Mouse (Mus musculus) intestine, embryonic 14.5 days (tissue): ENCODE data around the gene Emilin3. TPM values are rescaled to one million over a fixed set of nuclear protein-coding genes. Genes with fewer than 3 reads are reported as not detected.

Experiments
- ATAC-seq: fragments of 200-750 bp; cut with Nextera tagmentation; replicated peaks from 2 replicates; pipeline ENCODE4 v1.8.0; 2017; ENCODE audit warnings: low read depth, moderate number of reproducible peaks, moderate TSS enrichment, moderate library complexity; ENCODE audit not compliant: low FRiP score, low TSS enrichment
- DNase-seq: peaks from one replicate; pipeline ENCODE4 v3.0.0-alpha.2; 2018; ENCODE audit warnings: low spot score
- H3K27ac ChIP-seq: fragments of 300-500 bp; sonication (generic); 2 replicates; pipeline ENCODE4 v1.5.1; 2014; ENCODE audit warnings: low read depth, mild to moderate bottlenecking, control low read depth
- H3K27me3 ChIP-seq: fragments of 300-500 bp; sonication (generic); replicated peaks from 2 replicates; pipeline ENCODE4 v1.6.1; 2014; ENCODE audit warnings: low read length, control low read depth; ENCODE audit not compliant: control insufficient read depth, insufficient read depth
- H3K36me3 ChIP-seq: fragments of 300-500 bp; sonication (generic); 2 replicates; pipeline ENCODE4 v1.6.1; 2014; ENCODE audit warnings: low read length, control low read depth; ENCODE audit not compliant: control insufficient read depth, insufficient read depth
- H3K4me1 ChIP-seq: fragments of 300-500 bp; sonication (generic); replicated peaks from 2 replicates; pipeline ENCODE4 v1.6.1; 2014; ENCODE audit warnings: low read length, control low read depth, mixed read lengths; ENCODE audit not compliant: control insufficient read depth, insufficient read depth
- H3K4me2 ChIP-seq: fragments of 300-500 bp; sonication (generic); 2 replicates; pipeline ENCODE4 v1.6.1; 2014; ENCODE audit warnings: low read length
- H3K4me3 ChIP-seq: fragments of 300-500 bp; sonication (generic); 2 replicates; pipeline ENCODE4 v1.5.1; 2014; ENCODE audit warnings: low read depth, low read length, control low read depth, mixed read lengths
- H3K9ac ChIP-seq: fragments of 300-500 bp; sonication (generic); 2 replicates; pipeline ENCODE4 v1.6.1; 2014; ENCODE audit warnings: mild to moderate bottlenecking, low read length
- H3K9me3 ChIP-seq: fragments of 300-500 bp; sonication (generic); 2 replicates; pipeline ENCODE4 v1.6.1; 2016; ENCODE audit warnings: low read length, control low read depth; ENCODE audit not compliant: control insufficient read depth
- WGBS: fragments of 180-500 bp; shearing (Covaris S2); extraction: QIAGEN DNeasy Blood & Tissue Kit; methylation state at CpG from one replicate; pipeline ENCODE4 v1.1.7; 2014; 5-methylcytosine and 5-hydroxymethylcytosine counted together
- polyA plus RNA-seq: library from polyadenylated mRNA; unstranded; fragments of >200 nt; fragmentation: Nextera tagmentation; extraction: Ambion mirVana; gene quantifications from 2 replicates; pipeline ENCODE4 v1.2.1, GENCODE M21; 2014

The Emilin3 gene
- polyA plus RNA-seq, 1 experiment from 2014 or later, result 29.0 TPM

- H3K9me3 ChIP-seq, result no peaks in the 10 kb centered on the region
- no peak overlapping the region for H3K9ac ChIP-seq
- no peak overlapping the region for H3K4me3 ChIP-seq
- no peak overlapping the region for H3K27ac ChIP-seq
- 84% methylated on average over 7 of the region's 7 CpGs for WGBS
- ATAC-seq, result no peak
- DNase-seq, result no peak
- no peak overlapping the region for H3K4me2 ChIP-seq
- H3K27me3 ChIP-seq, result no peaks in the 10 kb centered on the region
- H3K4me1 ChIP-seq, result no peaks in the 10 kb centered on the region
- peaks cover 89% of the 10 kb centered on the region for H3K36me3 ChIP-seq
Measured at GRCm38 (mm10) chr2:160953131-160953873, 41.2 kb upstream of the Emilin3 start.

DNA sequence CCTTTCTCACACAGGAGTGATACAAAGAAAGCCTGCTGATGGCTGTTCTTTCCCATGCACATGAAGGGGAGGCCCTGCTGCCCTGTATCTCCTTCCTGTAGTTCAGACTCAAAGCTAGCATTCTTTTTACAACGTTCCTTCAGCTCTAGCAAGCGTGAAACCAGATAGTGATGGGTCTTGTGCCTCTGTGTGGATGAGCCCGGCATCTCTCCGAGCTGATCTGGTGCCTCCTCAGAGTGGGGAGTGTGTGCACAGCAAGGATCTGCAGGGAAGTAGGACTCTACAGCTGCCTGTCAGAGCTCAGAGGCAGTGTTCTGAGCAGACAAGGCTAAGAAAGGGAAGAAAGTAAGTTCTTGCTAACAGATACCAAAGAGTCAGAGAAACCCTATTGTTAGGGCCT, 39.5 kb upstream of the Emilin3 start:
- no peak for DNase-seq
- ATAC-seq, result no peak
- H3K4me2 ChIP-seq, result no peak overlapping the region
- no peak overlapping the region for H3K4me3 ChIP-seq
- H3K9ac ChIP-seq, result no peak overlapping the region
- H3K9me3 ChIP-seq, result no peaks in the 10 kb centered on the region
- H3K27ac ChIP-seq, result no peak overlapping the region
- H3K27me3 ChIP-seq, result no peaks in the 10 kb centered on the region
- no peaks in the 10 kb centered on the region for H3K4me1 ChIP-seq
- peaks cover 88% of the 10 kb centered on the region for H3K36me3 ChIP-seq
- 79% methylated on average over 4 of the region's 4 CpGs for WGBS

DNA sequence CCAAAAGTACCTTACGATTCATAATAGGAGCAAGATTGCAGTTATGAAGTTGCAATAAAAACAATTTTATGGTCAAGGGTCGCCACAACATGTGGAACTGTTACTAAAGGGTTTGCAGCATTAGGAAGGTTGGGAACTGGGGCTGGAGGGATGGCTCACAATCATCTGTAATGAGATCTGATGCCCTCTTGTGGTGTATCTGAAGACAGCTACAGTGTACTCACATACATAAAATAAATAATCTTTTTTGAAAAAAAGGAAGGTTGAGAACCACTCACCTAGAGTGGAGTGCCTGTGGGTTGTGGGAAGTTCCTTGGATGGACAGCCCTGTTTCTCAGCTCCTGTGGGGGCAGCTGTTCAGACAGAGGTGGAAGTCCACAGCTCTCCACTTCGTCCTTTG, 30.3 kb upstream of the Emilin3 start:
- H3K36me3 ChIP-seq, result peaks cover 7% of the 10 kb centered on the region; the same call in 1 of the 2 replicates
- DNase-seq (peak; percentile 51), ATAC-seq (0 out of 2 replicates have a peak, but pooled peaks have one; percentile 6)
- H3K4me3 ChIP-seq, result no peak overlapping the region
- peaks cover 19% of the 10 kb centered on the region; the same call in 1 of the 2 replicates for H3K4me1 ChIP-seq
- no peak overlapping the region for H3K9ac ChIP-seq
- no peaks in the 10 kb centered on the region for H3K27me3 ChIP-seq
- H3K27ac ChIP-seq, result no peak overlapping the region
- no peak overlapping the region for H3K4me2 ChIP-seq
- 57% methylated on average over 3 of the region's 3 CpGs for WGBS
- H3K9me3 ChIP-seq, result no peaks in the 10 kb centered on the region

DNA sequence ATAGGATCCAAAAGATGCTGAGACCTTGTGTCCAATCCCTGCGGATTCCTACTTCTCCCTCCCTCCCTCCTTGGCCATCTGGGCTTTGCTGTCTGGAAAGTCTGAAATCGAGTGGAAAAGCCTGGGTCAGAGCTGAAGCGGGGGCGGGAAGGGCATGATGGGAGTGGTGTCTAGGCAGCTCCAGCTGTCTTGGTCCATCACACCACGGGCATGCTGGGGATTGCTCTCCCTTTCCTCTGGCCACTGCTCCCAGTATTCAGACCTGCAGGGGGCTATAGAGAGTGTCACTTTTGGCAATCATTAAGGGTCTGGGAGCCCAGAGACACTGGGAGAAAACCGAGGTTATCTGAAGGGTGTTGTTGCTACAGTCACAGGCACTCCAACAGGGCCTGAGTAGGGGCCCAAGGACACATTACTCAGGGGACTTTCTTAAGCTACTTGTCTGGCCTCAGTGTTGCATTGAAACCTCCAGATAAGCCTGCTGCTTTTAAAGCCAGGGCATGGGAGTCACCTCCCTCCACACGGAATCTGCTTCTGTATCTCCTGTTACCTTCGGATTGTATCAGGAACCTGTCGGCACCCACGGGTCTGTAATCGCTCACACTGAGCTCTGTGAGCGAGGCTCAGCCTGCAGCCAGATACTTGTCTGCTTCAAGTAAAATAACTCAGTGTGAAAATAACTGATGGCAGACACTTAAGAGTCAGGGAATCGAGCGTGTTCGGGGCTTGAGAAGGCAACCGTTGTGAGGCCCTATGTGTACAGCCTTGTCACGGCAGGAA, 29.0 kb upstream of the Emilin3 start:
- Histone ChIP-seq H3K4me2 (no peak overlapping the region), H3K9ac (no peak overlapping the region), H3K4me3 (no peak overlapping the region), H3K27ac (no peak overlapping the region), H3K4me1 (peaks cover 19% of the 10 kb centered on the region; the same call in 1 of the 2 replicates), H3K36me3 (peaks cover 3% of the 10 kb centered on the region; the same call in 1 of the 2 replicates), H3K9me3 (no peaks in the 10 kb centered on the region), H3K27me3 (no peaks in the 10 kb centered on the region)
- 46% methylated on average over 17 of the region's 17 CpGs for WGBS
- no peak for ATAC-seq
- DNase-seq, result no peak

GRCm38 (mm10) chr2:160934451-160934850, 22.3 kb upstream of the Emilin3 start:
- no peak for DNase-seq
- no peak for ATAC-seq

DNA sequence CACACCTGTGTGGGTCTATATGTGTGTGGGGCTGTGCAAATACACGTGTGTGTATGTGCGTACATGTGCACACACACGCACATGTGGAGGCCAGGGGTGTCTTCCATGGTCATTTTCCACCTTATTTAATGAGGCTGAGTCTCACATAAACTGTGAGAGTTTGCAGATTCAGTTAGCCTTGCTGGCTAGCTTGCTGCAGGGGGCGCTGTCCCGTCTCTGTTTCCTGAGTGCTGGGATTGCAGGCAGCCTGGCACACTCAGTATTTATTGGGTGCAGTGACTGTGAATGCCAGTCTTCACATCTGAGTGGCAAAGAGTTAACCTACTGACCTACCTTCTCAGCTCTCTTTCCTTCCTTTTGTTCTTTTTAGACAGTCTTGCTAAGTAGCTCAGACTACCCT, 21.8 kb upstream of the Emilin3 start:
- no peak overlapping the region for H3K9ac ChIP-seq
- WGBS, result 60% methylated on average over 5 of the region's 5 CpGs
- H3K9me3 ChIP-seq, result 0 out of 2 replicates have a peak, but pooled peaks cover 3% of the 10 kb centered on the region
- no peaks in the 10 kb centered on the region for H3K36me3 ChIP-seq
- no peak overlapping the region for H3K27ac ChIP-seq
- peaks cover 5% of the 10 kb centered on the region; the same call in 1 of the 2 replicates for H3K4me1 ChIP-seq
- ATAC-seq (no peak), DNase-seq (no peak)
- H3K4me3 ChIP-seq, result no peak overlapping the region
- no peaks in the 10 kb centered on the region for H3K27me3 ChIP-seq
- H3K4me2 ChIP-seq, result no peak overlapping the region

More at GRCm38 (mm10) chr2:160934451-160934850, 22.3 kb upstream of the Emilin3 start:
- Histone ChIP-seq H3K4me2 (no peak overlapping the region), H3K4me3 (no peak overlapping the region), H3K36me3 (no peaks in the 10 kb centered on the region), H3K4me1 (peaks cover 5% of the 10 kb centered on the region; the same call in 1 of the 2 replicates), H3K27ac (no peak overlapping the region), H3K9ac (no peak overlapping the region), H3K9me3 (0 out of 2 replicates have a peak, but pooled peaks cover 3% of the 10 kb centered on the region), H3K27me3 (no peaks in the 10 kb centered on the region)
- WGBS, result 87% methylated on average over 4 of the region's 4 CpGs

- 67% methylated on average over 3 of the region's 3 CpGs for WGBS
Measured at GRCm38 (mm10) chr2:160932981-160933380, 20.9 kb upstream of the Emilin3 start.

GRCm38 (mm10) chr2:160932325-160932724, 20.2 kb upstream of the Emilin3 start:
- ATAC-seq, result no peak
- peaks cover 5% of the 10 kb centered on the region; the same call in 1 of the 2 replicates for H3K4me1 ChIP-seq
- no peak for DNase-seq
- no peak overlapping the region for H3K4me3 ChIP-seq
- no peaks in the 10 kb centered on the region for H3K27me3 ChIP-seq
- H3K27ac ChIP-seq, result no peak overlapping the region
- no peak overlapping the region for H3K9ac ChIP-seq
- no peak overlapping the region for H3K4me2 ChIP-seq
- WGBS, result 47% methylated on average over 8 of the region's 8 CpGs
- 0 out of 2 replicates have a peak, but pooled peaks cover 3% of the 10 kb centered on the region for H3K9me3 ChIP-seq
- H3K36me3 ChIP-seq, result no peaks in the 10 kb centered on the region

More at GRCm38 (mm10) chr2:160932981-160933380, 20.9 kb upstream of the Emilin3 start:
- ATAC-seq, result no peak
- no peak overlapping the region for H3K4me3 ChIP-seq
- no peaks in the 10 kb centered on the region for H3K36me3 ChIP-seq
- no peak overlapping the region for H3K4me2 ChIP-seq
- no peaks in the 10 kb centered on the region for H3K27me3 ChIP-seq
- no peak for DNase-seq
- 0 out of 2 replicates have a peak, but pooled peaks cover 3% of the 10 kb centered on the region for H3K9me3 ChIP-seq
- H3K9ac ChIP-seq, result no peak overlapping the region
- no peak overlapping the region for H3K27ac ChIP-seq
- peaks cover 5% of the 10 kb centered on the region; the same call in 1 of the 2 replicates for H3K4me1 ChIP-seq
